Mouse (Mus musculus): ENCODE data around the gene Dock4.

DNA sequence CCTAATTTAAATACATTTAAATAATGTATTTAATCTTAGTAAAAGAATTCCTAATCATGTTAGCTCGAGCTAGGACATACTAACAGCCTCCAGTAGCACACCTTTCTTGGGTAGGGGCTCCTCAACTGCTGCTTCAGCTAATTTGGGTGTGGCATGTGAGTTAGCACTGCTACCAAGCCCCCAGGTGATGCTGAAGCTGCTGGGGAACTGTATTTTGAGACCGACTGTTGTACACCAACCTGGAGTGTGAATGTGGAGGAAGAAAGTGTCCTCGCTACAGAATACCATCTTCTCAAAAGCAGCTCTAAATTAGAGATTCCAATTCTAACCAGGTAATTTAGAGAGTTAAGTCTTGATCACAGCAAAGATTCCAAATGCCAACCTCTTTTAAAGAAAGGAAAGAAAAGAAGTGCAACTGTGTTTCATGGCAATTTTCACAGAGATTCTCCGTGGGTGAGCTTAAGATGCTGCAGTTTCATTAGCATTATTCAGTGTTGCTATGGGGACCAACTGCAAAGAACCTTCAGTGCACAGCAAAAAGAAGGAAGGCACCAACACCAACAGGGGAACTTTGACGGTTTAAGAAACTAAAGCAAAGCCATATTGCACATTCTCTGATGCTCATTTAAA, 31.0 kb upstream of the Dock4 start:
- TF ChIP-seq CTCF (IDR thresholded peaks at IDR 0.05; ENCODE audit: control insufficient read depth, insufficient read depth, insufficient replicate concordance, low read depth, low read length) (no peak), POLR2A (IDR thresholded peaks at IDR 0.05; ENCODE audit: control insufficient read depth, low read depth, low read length) (no peak)
